Mouse (Mus musculus) layer of hippocampus, postnatal 36 days (tissue): ENCODE data around the gene Pcca. TPM values are rescaled to one million over a fixed set of nuclear protein-coding genes. Genes with fewer than 3 reads are reported as not detected.
"Not testable (repeated sequence)": the region's sequence is repeated elsewhere in the genome, so short reads cannot be mapped to it uniquely, and the experiment has no call there.

Experiments
- DNase-seq, 2 experiments: peaks; one replicate each; pipeline ENCODE4 v3.0.0; 2022
- total RNA-seq, 2 experiments: library from RNA; stranded (reverse); gene quantifications; 2 replicates each; pipeline ENCODE4 v1.2.3; 2021

Pcca gene
- total RNA-seq, 2 experiments from 2014 or later, result 36.1 to 52.2 TPM

GRCm38 (mm10) chr14:122560893-122561452 is 26.8 kb downstream of the Pcca start:
- DNase-seq, result not testable (repeated sequence)

DNA sequence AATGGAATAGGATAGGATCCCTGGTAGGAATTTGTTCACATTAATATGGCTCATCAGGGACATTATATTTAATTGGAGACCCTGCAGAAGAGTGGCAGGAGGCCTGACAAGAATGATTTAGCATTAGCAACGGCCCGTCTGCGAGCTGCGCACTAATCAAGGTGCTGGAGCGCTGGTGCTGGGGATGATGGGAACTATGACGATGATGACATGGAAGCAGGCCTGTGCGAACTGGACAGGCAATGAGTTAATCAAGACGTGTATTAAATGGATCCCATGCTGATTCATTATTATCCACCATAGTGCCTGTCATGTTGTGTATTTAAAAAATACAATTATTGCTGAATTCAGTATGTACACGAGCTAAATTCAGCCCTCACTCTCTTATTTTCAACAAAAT is 36.7 kb downstream of the Pcca start:
- no peak for DNase-seq

- DNase-seq, result no peak
These were observed 40.1 kb downstream of the Pcca start for GRCm38 (mm10) chr14:122574064-122574751.

- no peak for DNase-seq
These were observed 43.7 kb downstream of the Pcca start for GRCm38 (mm10) chr14:122577816-122578215.

DNA sequence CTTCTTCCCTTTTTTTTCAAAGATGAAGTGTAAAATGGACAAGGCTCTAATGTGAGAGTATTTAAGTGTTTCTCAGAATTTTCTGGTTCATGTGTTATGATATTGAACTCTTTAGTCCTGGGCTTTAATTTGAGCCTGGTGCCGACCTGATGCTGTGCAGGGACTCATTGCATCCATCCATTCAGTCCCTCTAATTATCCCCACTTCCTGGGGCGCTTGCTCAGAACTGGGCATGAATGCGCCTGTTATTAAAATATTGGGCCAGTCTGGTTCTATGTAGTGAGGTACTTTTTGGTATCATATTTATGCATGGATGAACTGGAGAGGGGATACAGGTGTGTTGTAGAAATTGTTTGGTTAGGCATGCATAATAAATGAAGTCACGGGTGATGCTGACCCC is 47.9 kb downstream of the Pcca start:
- DNase-seq, result no peak

DNA sequence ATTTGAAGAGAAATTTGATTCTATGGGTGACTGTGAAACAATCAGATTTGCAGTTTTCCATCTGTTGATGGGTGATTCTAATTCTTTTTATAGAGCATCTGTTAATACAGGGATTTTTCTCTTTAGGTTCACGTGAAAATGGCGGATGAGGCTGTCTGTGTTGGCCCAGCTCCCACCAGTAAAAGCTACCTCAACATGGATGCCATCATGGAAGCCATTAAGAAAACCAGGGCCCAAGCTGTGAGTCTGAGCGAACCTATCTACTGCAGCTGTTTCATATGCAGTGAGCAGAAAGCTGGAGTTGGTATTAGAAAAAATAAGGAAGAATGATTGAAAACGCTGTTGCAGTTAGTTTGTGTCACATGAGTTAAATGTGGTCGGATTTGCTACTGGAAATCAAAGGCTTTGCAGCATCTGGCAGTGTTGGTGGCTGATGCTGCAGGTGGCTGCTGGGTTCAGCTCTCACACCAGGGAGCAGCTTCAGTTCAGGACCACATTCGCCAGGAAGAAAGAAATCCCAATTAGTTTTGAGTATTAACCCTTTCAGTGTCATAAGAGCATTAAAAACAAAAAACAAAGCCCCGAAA is 48.5 kb downstream of the Pcca start:
- no peak for DNase-seq

- DNase-seq, result not testable (repeated sequence)
These were observed 50.0 kb downstream of the Pcca start for GRCm38 (mm10) chr14:122584087-122584486.

GRCm38 (mm10) chr14:122586942-122587341 is 52.8 kb downstream of the Pcca start:
- DNase-seq, result no peak

DNA sequence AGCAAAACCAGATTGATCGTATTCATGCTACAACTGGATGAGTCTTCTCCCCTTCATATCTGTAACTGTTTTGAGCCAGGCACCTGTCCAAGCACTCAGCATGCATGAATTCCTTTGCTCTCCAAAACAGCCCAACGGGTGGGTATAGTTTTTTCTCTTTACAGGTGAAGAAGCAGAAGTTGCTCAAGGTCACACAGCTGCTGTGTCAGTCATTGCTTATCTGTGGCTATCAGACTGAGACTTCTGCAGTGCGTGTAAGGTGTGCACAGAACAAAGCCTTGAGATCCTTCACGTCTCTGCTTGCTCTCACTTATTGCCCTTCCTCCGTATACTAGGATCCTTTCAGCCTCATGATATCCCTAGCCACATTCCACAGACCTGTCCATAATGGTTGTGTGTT is 63.4 kb downstream of the Pcca start:
- no peak for DNase-seq

DNA sequence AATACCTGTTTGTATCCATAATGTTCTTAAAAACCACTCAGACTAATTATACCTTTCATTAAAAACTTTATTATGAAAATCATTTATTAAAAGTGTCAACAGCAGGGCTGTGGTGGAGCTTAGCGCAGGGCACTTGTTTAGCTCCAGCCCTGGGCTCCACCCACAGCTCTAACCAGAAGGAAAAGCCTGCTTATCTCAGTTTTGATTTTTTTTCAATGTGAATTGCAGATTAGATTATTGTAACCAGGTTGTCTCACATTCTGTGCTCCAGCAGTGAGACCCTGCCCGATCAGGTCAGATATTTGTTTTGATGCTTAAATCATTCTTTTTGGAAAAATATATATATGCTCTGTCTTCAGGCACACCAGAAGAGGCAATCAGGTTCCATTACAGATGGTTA is 64.7 kb downstream of the Pcca start:
- no peak for DNase-seq

DNA sequence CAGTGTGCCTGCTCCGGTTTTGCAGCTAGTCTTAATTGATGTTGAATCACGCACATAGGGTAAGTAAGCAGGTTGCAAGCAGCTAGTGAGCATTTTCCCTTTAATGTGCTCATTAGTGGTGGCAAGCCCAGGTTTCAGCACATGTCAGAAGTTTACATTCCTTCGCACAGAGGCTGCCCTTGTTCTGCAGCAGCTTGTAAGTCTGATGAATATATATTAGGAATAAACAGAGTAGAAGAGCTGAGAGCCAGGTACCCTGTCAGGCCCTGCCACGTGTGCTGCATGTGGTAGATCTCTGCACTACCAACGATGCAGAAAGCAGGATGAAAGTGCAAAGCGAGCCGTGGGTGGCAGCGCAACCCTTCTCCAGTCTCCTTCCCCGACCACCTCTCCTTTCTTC is 65.7 kb downstream of the Pcca start:
- DNase-seq, result no peak

GRCm38 (mm10) chr14:122602701-122603100 is 68.6 kb downstream of the Pcca start:
- no peak for DNase-seq

GRCm38 (mm10) chr14:122606499-122606898 is 72.4 kb downstream of the Pcca start:
- DNase-seq, result no peak

DNA sequence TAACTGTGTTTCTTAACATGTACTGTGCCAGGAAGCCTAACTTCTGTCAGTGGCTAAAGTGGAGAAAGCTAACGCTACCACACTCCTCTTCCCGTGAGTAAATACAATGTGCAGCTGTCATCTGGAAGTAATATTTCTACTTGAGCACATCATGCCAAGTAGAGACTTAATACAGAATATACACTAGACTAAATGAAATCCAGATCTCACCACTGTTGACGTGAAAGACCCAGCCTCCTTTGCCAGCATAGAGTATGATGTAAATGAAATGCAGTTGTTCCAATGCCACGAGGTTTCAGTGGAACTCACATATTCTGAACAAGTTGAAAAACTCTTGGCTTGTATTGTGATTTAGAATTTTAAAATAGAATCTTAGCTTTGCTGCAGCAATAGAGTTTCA is 73.3 kb downstream of the Pcca start:
- no peak for DNase-seq

DNA sequence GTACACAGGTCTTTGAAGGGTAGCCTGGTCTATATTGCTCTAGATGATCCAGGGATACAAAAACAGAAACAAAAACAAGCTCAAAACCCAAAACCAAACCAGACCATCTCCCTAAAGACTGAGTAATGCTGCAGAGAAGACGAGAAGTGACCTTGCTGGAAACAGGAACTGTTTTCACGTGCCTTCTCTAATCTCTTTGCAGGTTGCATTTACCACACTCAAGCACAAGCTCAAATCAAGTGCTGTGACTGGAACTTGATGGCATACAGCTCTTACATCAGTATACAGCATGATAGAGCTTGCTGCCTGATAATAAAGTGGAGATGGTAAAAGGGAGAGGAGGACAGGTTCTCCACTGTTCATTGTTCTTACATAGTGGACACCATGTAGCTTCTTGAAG is 74.2 kb downstream of the Pcca start:
- DNase-seq, result no peak

DNA sequence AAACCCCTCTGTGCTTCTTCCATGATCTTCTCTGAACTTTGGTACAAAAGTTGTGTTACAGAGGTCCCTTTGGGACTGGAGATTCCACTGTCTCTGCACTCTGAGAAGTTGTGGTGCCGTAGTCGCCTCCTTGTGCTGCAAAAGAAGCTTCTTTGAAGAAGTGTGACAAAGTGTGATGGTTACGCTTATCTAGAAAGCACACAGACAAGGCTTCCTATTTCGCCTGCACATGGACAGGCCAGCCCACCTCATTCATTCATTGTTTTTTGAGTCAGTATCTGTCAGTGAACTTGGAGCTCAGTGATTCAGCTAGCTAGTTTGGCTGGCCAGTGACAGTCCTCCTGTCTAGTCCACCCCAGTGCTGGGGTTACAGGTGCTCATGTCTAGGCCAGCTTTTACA is 76.9 kb downstream of the Pcca start:
- no peak for DNase-seq

- no peak for DNase-seq
These were observed 78.2 kb downstream of the Pcca start for GRCm38 (mm10) chr14:122612317-122612716.

DNA sequence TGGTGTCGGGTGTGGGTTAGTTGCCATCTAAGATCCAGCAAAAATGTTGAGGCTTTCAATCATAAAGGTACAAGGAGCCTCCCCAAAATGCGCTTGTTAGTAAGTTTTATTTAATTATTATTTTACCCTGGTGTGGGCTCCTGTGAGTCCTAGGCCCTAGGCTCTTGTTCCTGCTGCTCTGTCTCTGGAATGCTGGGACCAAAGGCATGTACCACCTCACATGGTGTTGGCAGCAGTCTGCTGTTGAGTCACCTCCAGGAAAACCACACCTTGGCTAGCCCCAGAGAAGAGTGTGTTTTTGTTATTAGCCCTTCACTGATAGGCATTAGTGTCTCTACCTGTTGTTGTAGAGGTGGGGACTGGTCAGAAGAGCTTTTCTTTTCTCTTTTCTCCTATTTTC is 83.5 kb downstream of the Pcca start:
- no peak for DNase-seq

DNA sequence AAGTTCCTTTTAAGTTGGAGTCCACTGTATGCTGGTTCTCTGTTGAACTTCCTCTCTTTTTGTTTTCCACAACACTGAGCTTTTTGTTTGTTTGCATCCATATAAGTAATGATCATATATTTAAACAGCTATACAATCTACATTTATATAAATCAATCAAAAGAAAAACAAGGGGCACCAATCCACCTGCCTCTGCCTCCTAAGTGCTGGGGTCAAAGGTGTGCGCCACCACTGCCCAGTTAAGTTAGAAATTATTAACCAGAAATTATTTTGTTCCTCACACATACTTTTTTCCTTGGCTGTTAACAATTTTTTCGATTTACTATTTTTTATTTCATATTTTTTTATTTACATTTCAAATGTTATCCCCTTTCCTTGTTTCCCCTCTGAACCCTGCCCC is 99.3 kb downstream of the Pcca start:
- DNase-seq, result no peak

DNA sequence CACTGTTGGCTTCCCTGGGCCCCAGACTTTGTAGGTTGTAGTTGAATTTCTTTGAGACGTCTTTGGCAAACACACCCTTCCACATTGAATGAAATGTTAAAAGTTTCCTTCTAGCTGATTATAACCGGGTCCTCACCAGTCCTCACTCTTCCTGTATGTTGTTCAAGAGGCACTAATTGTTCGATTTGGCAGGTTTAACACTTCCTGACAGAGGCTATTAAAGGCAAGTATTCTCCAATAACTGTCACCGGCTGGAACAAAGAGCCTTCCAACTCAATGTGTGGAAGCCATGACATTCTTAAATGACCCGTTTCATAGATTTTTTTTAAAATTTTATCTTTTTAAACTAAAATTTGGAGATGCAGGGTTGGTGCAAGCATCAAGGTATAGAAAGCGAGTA is 102.5 kb downstream of the Pcca start:
- no peak for DNase-seq

DNA sequence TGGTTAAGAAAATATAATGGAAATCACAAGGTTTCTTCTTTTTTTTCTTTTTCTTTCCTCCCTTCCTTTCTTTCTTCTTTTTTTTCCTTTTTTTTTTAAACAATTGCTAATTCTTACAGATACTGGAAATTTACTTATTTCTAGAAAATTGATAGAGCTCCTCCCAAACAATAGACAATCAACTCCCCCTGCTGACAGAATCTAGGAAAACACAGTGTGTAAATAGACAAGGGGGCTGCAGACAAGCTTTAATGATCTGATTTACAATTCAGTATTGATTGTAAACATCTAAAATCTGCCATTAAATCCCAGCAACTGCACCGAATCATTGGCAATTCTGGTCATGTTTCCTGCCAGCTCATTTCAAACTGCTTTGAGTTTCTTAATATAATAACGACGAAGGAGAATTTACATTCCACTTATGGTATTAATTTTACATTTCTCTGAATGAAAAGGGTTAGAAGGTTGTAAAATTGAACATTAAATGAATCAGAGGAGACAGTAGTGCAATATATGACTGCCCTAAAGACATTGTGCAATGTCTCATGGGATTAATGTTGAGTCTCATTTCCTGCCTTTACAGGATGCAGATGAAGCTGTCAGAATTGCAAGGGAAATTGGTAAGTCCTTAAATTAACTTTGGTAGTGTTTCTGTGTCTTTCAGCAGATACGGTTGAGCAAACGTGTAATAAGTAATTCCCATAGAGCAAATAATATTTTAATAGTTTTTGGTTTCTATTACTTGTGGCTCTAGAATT is 103.9 kb downstream of the Pcca start:
- DNase-seq, result no peak

GRCm38 (mm10) chr14:122639168-122639720 is 105.1 kb downstream of the Pcca start:
- DNase-seq, result no peak

DNA sequence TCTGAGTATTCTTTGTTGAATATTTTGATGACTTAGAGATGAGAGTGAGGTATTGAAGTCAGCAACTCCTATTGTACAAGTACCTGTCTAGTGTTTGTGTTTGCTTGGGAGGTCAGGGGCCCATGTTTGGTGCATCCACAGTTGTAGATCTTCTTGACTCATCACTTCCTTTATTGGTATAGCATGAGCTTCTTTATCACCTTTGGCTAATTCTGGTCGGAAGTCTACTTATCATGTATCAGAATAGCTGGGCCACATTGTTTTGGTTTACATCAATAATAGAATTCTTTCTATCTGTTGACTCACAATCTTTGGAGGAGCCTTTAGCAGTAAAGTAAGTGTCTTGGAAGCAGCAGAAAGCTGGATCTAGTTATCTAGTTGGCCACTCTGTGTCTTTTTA is 108.3 kb downstream of the Pcca start:
- no peak for DNase-seq
